Mouse (Mus musculus): ENCODE results near the gene Olfr49.

DNA sequence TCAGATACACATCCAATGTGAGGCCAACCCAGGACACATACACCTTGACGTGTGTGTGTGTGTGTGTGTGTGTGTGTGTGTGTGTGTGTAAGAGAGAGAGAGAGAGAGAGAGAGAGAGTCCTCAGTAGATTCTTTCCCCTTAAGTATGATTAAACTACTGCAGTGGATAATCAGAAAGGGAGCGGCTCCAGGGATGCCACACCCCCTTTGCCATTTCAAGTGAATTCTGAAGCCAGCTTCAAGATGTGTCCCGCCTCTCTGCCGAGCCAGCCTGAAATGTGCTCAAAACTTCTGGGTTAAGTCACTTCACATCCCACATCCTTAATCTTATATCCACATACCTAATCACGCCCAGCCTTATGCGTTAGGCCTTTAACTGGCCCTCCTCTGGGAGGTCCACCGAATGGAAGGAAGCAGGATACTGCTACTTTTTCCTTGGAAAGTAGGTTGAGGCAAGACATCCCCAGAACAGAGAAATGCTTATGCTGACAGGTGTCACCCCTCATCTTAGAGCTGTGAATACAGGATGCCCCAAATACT, 26.5 kb downstream of the Olfr49 start:
- TF ChIP-seq CTCF (IDR thresholded peaks at IDR 0.05; ENCODE audit: low read depth) = no peak
- no peak for TF ChIP-seq EP300 (optimal IDR thresholded peaks at IDR 0.05)

Measured in stomach, postnatal 0 days (tissue).